Mouse (Mus musculus): ENCODE results near the gene 1700016D06Rik.

1700016D06Rik gene

GRCm38 (mm10) chr8:11701033-11701362, at the start of gene 1700016D06Rik:
1700016D06Rik (minus strand) TSS chr8:11701063.
- DNase-seq (ENCODE audit: low spot score), result no peak

DNA sequence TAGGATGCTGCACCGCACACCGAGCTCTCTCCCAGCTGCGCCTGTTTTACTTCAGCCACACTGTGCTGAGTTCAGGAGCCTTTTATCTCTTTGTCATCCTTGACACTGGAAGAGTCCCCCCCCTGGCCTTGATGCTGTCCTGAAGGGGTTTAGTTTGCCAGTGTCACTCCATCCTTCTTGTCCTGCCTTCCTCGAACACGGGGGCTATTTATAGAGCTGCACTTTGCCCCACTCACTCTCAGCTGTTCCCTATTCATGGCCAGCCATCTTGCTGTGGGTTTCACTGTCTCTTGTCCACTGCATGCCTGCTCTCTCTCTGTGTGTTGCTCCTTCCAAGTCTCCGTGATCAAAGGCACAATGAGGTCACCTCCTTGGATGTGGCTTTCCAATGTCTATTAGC, 48.6 kb upstream of the 1700016D06Rik start:
- DNase-seq (ENCODE audit: low spot score), result no peak

DNA sequence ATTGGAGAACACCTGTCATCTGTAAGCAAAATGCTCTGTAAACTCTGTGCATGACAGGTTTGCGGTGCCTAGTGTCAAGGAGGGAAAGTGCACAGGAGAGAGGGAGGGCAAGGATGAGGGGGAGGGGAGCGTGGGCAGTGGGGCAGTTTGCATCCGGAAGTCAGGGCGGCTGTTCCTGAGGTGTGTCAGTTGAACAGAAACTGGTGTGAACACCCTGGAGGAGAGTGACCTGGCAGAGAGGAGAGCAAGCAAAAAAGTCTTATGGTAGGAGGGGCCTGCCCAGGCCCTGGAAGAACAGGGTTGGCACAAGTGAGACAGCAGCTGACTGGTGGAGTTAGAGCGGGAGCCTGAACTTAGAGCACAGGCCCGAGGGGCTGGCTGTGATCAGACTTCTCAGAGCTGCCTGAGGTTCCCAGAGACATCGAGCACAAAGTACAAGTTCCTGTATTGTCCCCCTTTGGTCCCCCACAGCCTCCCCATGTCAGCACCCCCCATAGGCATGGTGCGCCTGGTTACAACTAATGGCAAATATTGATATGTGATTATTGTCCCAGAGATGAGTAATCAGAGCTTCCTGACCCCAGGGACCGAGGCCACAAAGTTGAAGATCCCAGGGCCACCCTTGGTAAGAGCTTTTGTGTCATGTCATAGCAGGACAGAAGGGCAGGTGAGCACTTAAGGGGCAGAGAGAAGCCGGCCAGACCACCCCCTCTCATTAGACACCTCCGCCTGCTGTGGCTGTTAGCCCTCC, 46.2 kb upstream of the 1700016D06Rik start:
- no peak for DNase-seq (ENCODE audit: low spot score)

GRCm38 (mm10) chr8:11743580-11743979, 42.7 kb upstream of the 1700016D06Rik start:
- DNase-seq (ENCODE audit: low spot score), result no peak

GRCm38 (mm10) chr8:11740857-11741256, 40.0 kb upstream of the 1700016D06Rik start:
- no peak for DNase-seq (ENCODE audit: low spot score)

GRCm38 (mm10) chr8:11739082-11739481, 38.2 kb upstream of the 1700016D06Rik start:
- no peak for DNase-seq (ENCODE audit: low spot score)

DNA sequence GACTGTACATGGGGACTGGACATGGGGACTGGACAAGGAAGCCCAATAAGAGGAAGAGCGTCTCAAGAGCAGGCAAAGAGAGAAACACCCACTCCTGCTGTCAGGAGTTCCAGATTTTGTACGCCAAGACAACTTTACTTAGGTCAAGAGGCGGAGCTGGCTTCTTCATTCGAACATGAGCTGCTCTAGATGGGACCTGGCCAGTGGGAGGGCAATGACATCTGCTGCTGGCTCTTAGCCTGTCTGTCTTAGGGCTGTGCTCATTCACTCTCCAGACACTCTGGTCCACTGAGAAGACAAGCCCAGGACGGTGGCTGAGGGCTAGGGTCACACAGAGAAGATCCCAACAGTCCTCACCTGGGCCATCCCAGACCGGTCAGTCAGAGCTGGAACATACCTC, 36.2 kb upstream of the 1700016D06Rik start:
- no peak for DNase-seq (ENCODE audit: low spot score)

DNA sequence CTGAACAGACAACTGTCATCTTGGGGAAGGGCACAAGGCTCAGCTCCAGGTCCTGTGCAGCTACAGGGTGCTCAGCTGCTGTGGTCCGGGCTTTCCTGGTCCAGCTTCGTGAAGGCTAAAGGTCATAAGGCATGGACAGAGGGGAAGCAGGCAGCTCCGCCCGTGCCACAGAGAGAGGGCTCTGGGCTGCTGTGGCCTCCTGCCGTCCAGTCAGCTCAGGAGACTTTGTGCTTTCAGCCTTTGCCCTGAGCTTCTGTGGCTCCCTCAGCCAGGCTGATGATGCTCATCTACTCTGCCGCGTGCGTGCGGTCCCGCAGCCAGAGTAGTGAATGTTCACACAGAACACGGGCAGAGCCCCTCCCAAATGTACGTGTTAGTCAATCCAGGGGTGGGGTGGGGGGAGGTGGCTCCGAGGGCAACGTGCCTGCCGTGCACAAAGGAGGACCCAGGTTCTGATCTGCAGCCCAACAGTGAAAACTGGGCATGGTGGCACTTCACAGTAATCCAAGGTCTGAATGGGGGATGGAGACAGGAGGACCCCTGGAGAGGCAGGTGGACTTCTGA, 34.9 kb upstream of the 1700016D06Rik start:
- DNase-seq (ENCODE audit: low spot score), result no peak

DNA sequence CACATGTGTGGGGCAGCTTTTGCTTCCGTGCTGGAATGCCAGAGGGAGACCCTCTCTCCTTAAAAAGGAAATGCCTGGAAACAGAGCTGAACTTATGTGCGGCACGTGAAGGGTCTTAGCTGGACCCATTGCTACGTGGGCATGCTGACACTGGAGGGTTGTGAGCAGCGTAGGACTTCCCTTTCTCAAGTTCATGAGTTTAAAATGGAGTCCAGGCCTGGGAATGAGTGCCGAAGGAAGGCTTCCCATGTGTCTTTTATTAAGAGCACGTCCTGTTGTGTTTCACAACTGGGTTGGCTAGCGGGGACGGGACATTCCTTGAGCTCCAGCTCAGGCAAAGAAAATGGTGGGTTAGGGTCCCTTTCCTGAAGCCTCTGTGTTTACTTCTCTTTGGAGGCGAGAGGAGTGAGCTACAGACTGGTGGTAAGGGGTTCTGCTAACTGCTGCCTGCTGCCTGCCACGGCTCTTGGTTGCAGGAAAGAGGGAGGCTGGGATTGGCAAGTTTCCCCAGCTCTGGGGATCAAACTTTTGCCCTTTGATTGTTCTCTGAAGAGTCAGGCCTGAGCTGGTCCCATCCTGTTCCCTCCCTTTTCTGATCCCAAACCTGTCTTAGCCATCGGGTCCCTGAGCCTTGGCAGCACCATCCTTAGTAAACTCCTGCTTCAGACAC, 29.5 kb upstream of the 1700016D06Rik start:
- no peak for DNase-seq (ENCODE audit: low spot score)

DNA sequence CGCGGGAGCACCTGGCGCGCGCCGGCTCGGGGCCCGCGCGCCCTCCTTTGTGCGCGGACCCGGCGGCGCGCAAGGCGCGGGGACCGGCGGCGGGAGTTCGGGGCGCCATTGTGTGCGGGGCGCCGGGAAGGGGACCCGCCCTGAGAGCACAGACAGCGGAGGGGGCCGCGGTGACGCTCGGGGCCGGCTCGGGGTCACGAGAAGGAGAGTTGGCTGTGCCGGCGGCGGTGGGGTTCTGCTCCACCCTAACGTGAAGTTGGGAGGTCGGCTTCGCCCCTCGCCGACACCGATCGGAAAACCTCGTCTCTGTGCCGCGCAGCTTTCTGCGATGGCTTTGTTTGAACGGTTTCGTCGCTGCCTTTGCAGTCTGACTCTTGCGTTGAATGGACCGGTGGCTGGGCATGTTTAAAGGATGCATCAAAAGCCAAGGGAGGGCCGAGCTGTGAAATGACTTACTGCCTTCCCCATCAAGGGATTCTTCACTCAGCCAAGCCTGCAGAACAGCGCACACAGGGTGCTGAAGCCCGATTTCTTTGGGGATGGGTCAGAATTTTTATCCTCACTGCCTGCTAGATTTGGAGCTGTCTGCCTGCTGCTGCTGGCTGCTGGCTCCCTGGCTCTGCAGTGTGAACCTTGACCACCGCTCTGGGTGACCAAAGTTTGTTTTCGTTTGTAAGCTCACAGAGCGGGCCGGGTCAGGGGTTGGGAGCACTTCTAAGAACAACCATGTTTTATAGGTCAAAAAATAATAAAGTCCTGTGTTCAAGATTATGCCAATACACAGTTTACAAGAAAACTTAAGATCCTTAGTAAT, 27.8 kb upstream of the 1700016D06Rik start:
- peak; percentile 52 for DNase-seq (ENCODE audit: low spot score)

- DNase-seq (ENCODE audit: low spot score), result peak; percentile 66
Measured at GRCm38 (mm10) chr8:11727651-11728481, 27.0 kb upstream of the 1700016D06Rik start, which contains the start of gene Arhgef7. Arhgef7 (plus strand) TSS chr8:11727721.

- peak; percentile 50 for DNase-seq (ENCODE audit: low spot score)
Measured at GRCm38 (mm10) chr8:11727273-11727650, 26.4 kb upstream of the 1700016D06Rik start.

DNA sequence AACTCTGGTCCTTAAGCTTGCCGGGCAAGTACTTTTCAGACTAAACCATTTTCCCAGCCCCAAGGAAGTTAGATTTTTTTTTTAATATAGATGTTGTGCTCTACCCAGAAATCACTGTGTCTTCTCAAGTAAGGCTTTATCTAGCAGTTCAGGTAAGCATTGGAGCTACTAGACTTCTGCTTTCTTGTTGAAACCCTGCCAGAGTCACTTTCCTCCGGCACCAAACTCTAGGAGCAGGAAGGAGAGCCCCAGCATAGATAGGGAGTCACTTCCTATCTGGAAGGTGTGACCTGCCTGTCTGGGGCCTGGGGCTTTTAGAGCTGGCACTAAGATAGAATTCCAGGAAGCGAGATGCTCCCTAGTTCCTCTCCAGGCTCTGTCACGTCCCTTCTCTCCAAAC, 16.3 kb upstream of the 1700016D06Rik start:
- DNase-seq (ENCODE audit: low spot score), result no peak

DNA sequence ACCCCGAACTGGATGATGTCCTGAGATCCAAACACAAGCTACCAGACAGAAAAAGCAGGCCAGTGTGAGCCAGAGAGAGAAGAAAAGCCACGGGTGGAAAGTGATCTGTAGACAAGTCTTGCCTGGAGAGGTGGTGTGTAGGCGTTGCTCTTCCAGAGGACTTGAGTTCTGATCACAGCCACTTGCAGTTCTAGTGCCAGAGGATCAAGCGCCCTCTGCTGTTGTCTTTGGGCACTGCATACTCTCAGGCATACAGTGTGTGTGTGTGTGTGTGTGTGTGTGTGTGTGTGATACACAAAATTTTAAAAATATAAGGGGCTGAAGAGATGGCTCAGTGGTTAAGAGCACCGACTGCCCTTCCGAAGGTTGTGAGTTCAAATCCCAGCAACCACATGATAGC, 11.4 kb upstream of the 1700016D06Rik start:
- peak; percentile 66 for DNase-seq (ENCODE audit: low spot score)

DNA sequence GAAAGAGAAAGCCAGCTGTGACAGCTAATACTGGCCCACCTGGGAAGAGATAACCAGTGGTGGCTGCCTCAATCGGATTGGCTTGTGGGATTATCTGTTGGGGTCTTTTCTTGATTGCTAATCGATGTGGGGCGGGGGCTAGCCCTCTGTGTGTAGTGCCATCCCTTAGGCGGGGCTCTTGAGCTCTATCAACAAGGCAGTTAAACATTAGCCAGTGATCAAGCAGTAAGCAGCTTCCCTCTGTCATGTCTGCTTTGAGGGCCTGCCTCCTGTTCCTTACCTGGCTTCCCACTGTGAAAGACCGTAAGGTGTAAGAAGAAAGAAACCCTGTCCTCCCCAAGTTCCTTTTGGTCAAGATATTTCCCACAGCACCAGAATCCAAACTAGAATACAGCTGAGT, 9.6 kb upstream of the 1700016D06Rik start:
- DNase-seq (ENCODE audit: low spot score), result no peak

DNA sequence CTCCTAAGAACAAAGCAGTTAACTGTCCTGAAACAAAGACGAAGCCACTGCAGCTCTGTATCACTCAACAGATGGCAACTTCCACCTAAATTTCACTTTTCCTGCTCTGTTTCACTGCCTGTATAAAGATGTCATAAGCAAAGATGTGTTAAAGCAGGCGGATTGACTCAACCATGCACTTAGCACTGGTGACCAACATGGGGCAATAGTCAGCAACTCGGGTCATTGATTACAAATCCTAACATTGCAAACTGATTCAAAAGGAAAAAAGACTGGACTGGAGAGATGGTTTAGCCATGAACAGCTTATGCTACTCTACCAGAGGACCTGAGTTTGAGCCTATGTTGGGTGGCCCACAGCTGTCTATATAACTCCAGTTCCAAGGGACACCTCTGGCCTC, 8.7 kb upstream of the 1700016D06Rik start:
- no peak for DNase-seq (ENCODE audit: low spot score)

GRCm38 (mm10) chr8:11708815-11709214, 8.0 kb upstream of the 1700016D06Rik start:
- no peak for DNase-seq (ENCODE audit: low spot score)

DNA sequence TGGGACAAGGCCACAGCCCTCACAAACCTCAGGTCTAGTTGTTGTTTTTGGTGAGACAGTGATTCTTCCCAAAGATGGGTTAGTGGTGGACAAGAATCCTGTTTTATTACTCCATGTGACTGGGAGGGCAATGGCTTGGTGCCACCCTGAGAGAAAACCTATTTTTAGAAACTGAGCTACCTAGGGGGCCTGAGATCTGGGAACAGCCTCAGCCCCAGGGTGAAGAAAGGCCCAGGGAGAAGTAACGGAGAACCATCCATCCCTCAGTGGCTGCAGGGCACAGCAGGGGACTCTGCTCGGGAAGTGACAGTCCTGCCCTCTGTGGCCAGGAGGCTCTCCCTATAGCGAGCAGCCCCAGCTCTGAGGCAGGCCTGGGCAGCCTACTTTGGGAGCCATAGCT, 6.8 kb upstream of the 1700016D06Rik start:
- no peak for DNase-seq (ENCODE audit: low spot score)

DNA sequence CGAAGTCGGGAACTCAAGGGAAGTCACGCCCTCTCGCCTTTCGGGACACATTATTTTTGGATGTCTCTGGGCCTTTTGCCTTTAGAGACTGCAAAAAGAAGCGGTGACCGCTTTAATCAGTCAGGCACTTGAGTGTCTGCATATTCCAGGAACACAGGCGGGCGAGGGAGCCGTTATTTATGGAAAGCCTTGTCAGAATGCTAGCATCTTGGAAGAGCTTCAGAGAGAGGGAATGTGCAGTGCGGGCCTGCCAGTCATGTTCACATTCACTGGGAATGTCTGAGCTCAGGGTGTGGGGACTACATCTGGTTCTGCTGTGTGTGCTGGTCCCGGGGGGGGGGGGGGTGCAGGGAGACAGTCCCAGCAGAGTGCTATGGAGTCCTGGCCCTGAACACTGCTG, 5.0 kb upstream of the 1700016D06Rik start:
- DNase-seq (ENCODE audit: low spot score), result no peak

DNA sequence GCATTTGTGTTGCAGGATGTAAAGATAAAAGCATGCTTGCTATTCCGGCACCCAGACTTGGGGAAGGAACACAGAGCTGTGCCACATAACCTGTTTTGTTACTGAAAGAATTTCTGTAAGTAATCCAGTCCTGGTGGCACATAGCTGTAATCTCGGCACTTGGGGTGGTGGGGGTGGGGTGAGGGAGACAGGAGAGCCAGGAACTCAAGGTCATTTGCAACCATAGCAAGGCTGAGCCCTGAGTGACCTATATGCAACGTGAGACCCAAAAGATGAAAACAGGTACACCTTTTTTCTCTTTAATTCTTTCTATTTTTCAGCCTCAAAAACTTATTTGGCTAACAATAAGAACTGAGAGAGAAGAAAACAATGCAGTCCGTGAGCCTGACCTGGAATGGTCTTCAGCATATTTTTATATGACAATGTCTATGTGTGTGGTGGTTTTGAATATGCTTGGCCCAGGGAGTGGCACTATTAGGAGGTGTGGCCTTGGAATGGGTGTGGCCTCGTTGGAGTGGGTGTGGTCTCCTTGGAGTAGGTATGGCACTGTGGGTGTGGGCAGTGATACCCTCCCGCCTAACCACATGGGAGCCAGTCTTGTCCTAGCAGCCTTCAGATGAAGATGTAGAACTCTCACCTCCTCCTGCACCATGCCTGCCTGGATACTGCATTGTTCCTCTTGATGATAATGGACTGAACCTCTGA, 4.0 kb upstream of the 1700016D06Rik start:
- no peak for DNase-seq (ENCODE audit: low spot score)

- DNase-seq (ENCODE audit: low spot score), result no peak
Measured at GRCm38 (mm10) chr8:11703789-11704188, 2.9 kb upstream of the 1700016D06Rik start.

Measured in testis, postnatal 10 days (tissue).